Mouse (Mus musculus) small intestine, adult 2 months (tissue): ENCODE measurements around the gene Pef1. TPM values are rescaled to one million over a fixed set of nuclear protein-coding genes. Genes with fewer than 3 reads are reported as not detected.

Experiments
- H3K27ac ChIP-seq: fragments of 200-500 bp; 2 replicates; pipeline ENCODE4 v1.5.1; 2012; ENCODE audit warnings: low read depth, low read length, control low read depth, inconsistent platforms; ENCODE audit not compliant: insufficient read depth
- H3K27me3 ChIP-seq: fragments of 200-500 bp; 2 replicates; pipeline ENCODE4 v1.6.1; 2012; ENCODE audit warnings: mild to moderate bottlenecking, moderate library complexity, low read length, inconsistent platforms; ENCODE audit not compliant: control insufficient read depth, insufficient read depth
- H3K36me3 ChIP-seq: fragments of 200-500 bp; 2 replicates; pipeline ENCODE4 v1.6.1; 2012; ENCODE audit warnings: mild to moderate bottlenecking, low read length, control low read depth, inconsistent platforms; ENCODE audit not compliant: control insufficient read depth, insufficient read depth
- H3K4me1 ChIP-seq: fragments of 200-500 bp; 2 replicates; pipeline ENCODE4 v1.6.1; 2012; ENCODE audit warnings: low read length, inconsistent platforms, mixed read lengths; ENCODE audit not compliant: control insufficient read depth, insufficient read depth, insufficient read length
- H3K4me3 ChIP-seq: fragments of 200-500 bp; 2 replicates; pipeline ENCODE4 v1.5.1; 2012; ENCODE audit warnings: low read depth, mild to moderate bottlenecking, control low read depth, inconsistent platforms, low read length, moderate library complexity
- CTCF ChIP-seq: fragments of 200-500 bp; IDR thresholded peaks from 2 replicates; pipeline ENCODE4 v1.5.1; 2012; ENCODE audit warnings: low read depth, mild to moderate bottlenecking, control low read depth, inconsistent platforms, low read length, moderate library complexity, mixed read lengths; ENCODE audit not compliant: insufficient replicate concordance, insufficient read length; ENCODE audit errors: extremely low read depth
- POLR2A ChIP-seq: fragments of 200-500 bp; IDR thresholded peaks from 2 replicates; pipeline ENCODE4 v1.6.1; 2012; ENCODE audit warnings: low read depth, mild to moderate bottlenecking, control low read depth, inconsistent platforms, low read length, moderate library complexity
- WGBS: fragments of 180-500 bp; shearing (Covaris S2); methylation state at CpG from one replicate; pipeline ENCODE4 v1.1.7; 2018; 5-methylcytosine and 5-hydroxymethylcytosine counted together
- polyA plus RNA-seq: library from polyadenylated mRNA; depleted of rRNA; stranded (reverse); fragments of >200 nt; gene quantifications from 2 replicates; pipeline ENCODE4 v1.2.3, GENCODE M21; 2012

Pef1 gene
- polyA plus RNA-seq, 1 experiment = 171 TPM

GRCm38 (mm10) chr4:130169411-130169971, 67.1 kb downstream of the Pef1 start:
- Histone ChIP-seq H3K4me3 (no peak overlapping the region), H3K36me3 (peaks cover 14% of the 10 kb centered on the region), H3K27ac (peak overlapping the region; percentile 28; the same call in 1 of the 2 replicates), H3K4me1 (peaks cover 46% of the 10 kb centered on the region), H3K27me3 (no peaks in the 10 kb centered on the region)
- TF ChIP-seq CTCF (no peak), POLR2A (no peak)
- 68% methylated on average over 16 of the region's 16 CpGs for WGBS

DNA sequence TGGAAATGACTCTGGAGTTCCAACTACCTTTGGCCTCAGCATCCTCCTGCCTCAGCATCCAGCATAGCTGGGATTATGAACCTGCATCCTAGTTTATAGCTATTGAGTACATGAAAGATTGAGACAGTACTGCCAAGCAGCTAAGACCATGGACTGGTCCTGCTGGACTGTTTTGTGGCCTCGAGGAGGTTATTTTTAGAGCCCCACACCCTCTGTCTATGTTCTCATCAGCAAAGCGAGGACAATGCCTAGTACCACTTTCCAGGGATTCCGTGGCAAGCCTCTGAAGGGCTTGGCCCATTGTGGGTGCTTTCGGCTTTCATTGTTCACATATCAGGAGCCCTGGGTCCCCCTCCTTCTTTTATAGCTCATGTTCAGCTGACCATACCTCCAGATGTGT, 68.0 kb downstream of the Pef1 start:
- no peaks in the 10 kb centered on the region for H3K27me3 ChIP-seq
- 82% methylated on average over 4 of the region's 4 CpGs for WGBS
- peaks cover 49% of the 10 kb centered on the region for H3K4me1 ChIP-seq

DNA sequence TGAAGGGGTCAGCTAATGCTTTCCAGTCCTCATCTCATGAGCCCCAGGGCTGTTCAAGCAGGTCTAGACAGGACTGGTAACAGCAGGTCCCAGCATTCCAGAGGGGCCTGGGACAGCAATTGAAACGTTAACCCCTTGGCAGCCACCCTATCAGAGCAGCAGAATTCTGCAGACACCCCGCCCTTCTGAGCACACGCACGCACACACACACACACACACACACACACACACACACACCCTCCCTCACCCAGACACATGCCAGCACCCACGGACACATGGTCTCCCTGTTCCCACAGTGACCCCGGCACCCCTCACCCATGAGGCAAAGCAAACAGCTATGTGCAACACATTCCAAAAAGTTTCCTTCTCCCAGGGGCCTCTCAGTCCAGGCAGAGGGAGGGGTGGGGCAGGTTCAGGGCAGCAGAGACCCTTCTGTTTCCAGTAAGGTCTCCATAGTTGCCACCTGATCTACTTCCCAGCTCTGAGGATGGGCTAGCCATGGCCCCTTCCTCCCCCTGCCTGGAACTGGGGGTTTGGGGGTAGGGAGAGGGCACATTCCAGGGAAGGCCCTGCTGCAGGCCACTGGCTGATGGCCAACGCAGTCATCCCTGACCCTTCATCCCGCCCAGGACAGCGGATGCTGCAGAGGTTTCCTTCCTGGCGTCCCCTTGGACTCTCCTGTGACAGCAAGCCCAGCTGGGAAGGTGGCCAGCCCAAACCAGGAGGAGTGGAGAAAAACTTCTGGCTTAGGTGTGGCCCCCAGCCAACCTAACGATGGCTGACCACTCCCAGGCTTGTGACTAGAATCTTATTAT, 69.8 kb downstream of the Pef1 start:
- peaks cover 64% of the 10 kb centered on the region for H3K4me1 ChIP-seq
- TF ChIP-seq CTCF (no peak), POLR2A (no peak)
- H3K4me3 ChIP-seq = peak overlapping the region; percentile 33
- peaks cover 2% of the 10 kb centered on the region; the same call in 1 of the 2 replicates for H3K36me3 ChIP-seq
- no peaks in the 10 kb centered on the region for H3K27me3 ChIP-seq
- WGBS = 52% methylated on average over 11 of the region's 11 CpGs
- peak overlapping the region; percentile 58 for H3K27ac ChIP-seq

More for the DNA sequence above, 68.0 kb downstream of the Pef1 start:
- no peak overlapping the region for H3K4me3 ChIP-seq
- TF ChIP-seq POLR2A (no peak), CTCF (no peak)
- peaks cover 10% of the 10 kb centered on the region for H3K36me3 ChIP-seq
- H3K27ac ChIP-seq = no peak overlapping the region

DNA sequence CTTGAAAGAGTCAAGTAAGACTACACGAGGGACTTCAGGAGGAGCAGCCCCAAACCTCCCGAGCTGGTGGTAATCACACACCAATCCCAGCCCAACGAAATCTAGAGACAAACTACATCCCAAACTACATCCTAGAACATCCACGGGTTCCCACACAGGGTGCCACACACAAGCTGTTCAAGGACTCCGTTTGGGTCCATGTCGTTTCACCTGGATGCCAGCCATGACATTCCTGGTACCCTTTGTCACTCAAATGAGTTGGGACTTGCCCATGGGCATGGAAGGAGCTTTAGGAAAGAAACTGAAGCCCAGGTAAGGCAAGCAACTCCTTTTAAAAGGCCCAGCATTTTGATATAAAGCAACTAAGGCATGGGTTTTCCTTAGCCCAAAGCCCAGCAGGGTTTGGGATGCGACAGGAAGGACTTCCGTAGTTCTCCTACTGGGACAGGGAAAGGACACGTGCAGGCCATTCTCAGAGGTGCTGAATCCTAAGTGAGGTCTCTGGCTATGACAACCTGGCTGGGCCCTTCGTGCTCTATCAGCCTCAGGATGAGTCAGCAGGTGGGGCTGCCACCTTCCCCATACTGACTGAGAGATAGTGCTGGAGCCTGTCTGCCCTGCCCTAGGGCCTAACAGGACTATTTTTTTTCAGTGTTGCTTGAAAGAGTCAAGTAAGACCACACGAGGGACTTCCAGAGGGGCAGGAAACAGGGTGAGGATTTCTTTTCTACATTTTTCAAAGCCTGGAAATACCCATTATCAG, 70.9 kb downstream of the Pef1 start:
- H3K4me3 ChIP-seq = peak overlapping the region; percentile 60
- H3K27ac ChIP-seq = peak overlapping the region; percentile 84
- H3K27me3 ChIP-seq = no peaks in the 10 kb centered on the region
- peaks cover 55% of the 10 kb centered on the region for H3K4me1 ChIP-seq
- TF ChIP-seq POLR2A (no peak), CTCF (no peak)
- 45% methylated on average over 11 of the region's 11 CpGs for WGBS
- H3K36me3 ChIP-seq = peaks cover 2% of the 10 kb centered on the region; the same call in 1 of the 2 replicates

GRCm38 (mm10) chr4:130173911-130174311, 71.6 kb downstream of the Pef1 start:
- Histone ChIP-seq H3K27ac (peak overlapping the region; percentile 84), H3K4me1 (peaks cover 48% of the 10 kb centered on the region), H3K4me3 (peak overlapping the region; percentile 60), H3K36me3 (peaks cover 2% of the 10 kb centered on the region; the same call in 1 of the 2 replicates), H3K27me3 (no peaks in the 10 kb centered on the region)
- WGBS = 17% methylated on average over 19 of the region's 19 CpGs
- no peak for TF ChIP-seq CTCF
- no peak for TF ChIP-seq POLR2A

DNA sequence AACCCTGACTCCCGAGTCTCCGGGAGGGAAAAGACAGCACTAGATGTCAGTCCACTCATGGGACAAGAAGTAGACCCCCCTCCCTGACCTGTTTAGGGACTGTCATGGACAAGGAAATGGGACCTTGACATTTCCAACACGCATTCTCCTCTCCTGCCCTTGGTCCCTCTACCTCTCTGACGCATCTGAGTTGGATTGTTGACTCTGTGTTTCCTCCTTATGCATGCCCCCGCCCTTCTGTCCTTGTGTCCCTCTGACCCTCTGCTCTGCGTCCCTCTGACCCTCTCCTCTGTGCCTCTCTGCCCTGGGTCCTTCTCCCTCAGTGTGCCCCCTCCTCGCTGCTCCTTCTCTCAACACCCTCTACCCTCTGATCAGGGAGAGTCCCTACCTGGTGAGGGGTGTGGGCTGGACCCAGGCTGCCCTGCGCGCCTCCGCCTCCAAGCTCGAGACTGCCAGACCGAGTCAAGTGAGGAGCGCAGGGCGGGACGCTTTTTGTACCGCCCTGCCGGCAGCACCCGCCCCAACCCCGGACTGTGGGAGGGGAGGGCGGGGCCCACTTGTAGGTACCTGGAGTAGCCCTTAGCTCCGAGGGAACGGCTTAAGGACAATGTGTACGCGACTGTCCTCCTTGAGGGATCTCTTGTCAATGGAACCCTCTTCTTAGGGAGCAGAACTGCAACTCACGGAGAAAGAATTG, 72.1 kb downstream of the Pef1 start:
- H3K4me1 ChIP-seq = peaks cover 42% of the 10 kb centered on the region
- H3K36me3 ChIP-seq = peaks cover 2% of the 10 kb centered on the region; the same call in 1 of the 2 replicates
- H3K4me3 ChIP-seq = peak overlapping the region; percentile 60
- 3% methylated on average over 25 of the region's 25 CpGs for WGBS
- no peaks in the 10 kb centered on the region for H3K27me3 ChIP-seq
- TF ChIP-seq CTCF (no peak), POLR2A (peak; percentile 52; the same call in 1 of the 2 replicates)
- H3K27ac ChIP-seq = peak overlapping the region; percentile 84
